Mouse (Mus musculus): ENCODE measurements around the gene Cdc42bpa. TPM values are rescaled to one million over a fixed set of nuclear protein-coding genes. Genes with fewer than 3 reads are reported as not detected.

The Cdc42bpa gene
- polyA plus RNA-seq, 1 experiment from 2014 or later: 14.9 TPM

DNA sequence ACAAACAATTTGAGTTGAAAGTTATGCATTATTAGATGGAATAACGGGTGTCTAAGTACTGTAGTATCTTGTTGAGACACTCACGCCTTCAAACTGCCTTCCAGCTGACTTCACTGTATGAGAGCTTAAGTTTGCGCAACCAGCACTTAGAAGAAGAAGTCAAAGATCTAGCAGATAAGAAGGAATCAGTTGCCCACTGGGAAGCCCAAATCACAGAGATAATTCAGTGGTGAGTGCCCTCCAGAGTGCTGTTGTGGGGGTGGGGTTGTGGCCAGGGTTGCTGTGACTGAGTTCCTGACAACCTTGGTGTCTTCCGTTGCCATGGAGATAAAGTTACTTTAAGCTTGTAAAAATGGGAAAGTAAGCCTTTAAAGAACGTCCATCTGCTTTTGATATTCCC is 148.8 kb downstream of the Cdc42bpa start:
- Histone ChIP-seq H3K27me3 (ENCODE audit: insufficient read depth, low read length) (no peaks in the 10 kb centered on the region), H3K4me1 (ENCODE audit: insufficient read depth) (no peaks in the 10 kb centered on the region), H3K9ac (no peak overlapping the region), H3K4me2 (no peak overlapping the region), H3K36me3 (ENCODE audit: insufficient read depth) (peaks cover 13% of the 10 kb centered on the region; the same call in 1 of the 2 replicates), H3K9me3 (ENCODE audit: low read depth, low read length) (no peaks in the 10 kb centered on the region), H3K27ac (ENCODE audit: low read depth) (no peak overlapping the region), H3K4me3 (ENCODE audit: low read depth, low read length) (no peak overlapping the region)
- no peak for TF ChIP-seq CTCF (IDR thresholded peaks at IDR 0.05; ENCODE audit: low read depth)
- DNase-seq: no peak
- ATAC-seq (ENCODE audit: insufficient read depth): no peak
- 63% methylated on average over 5 of the region's 5 CpGs for WGBS

- TF ChIP-seq CTCF (IDR thresholded peaks at IDR 0.05; ENCODE audit: low read depth): peak; percentile 57
- H3K27ac ChIP-seq (ENCODE audit: low read depth): no peak overlapping the region
- peaks cover 18% of the 10 kb centered on the region; the same call in 1 of the 2 replicates for H3K36me3 ChIP-seq (ENCODE audit: insufficient read depth)
- H3K4me2 ChIP-seq: no peak overlapping the region
- no peaks in the 10 kb centered on the region for H3K27me3 ChIP-seq (ENCODE audit: insufficient read depth, low read length)
- peak; percentile 49 for DNase-seq
- no peak for ATAC-seq (ENCODE audit: insufficient read depth)
- H3K9ac ChIP-seq: no peak overlapping the region
- no peak overlapping the region for H3K4me3 ChIP-seq (ENCODE audit: low read depth, low read length)
- no peaks in the 10 kb centered on the region for H3K9me3 ChIP-seq (ENCODE audit: low read depth, low read length)
- no peaks in the 10 kb centered on the region for H3K4me1 ChIP-seq (ENCODE audit: insufficient read depth)
- WGBS: 70% methylated on average over 1 of the region's 1 CpGs
Observed at GRCm38 (mm10) chr1:180116525-180116924, 156.3 kb downstream of the Cdc42bpa start.

DNA sequence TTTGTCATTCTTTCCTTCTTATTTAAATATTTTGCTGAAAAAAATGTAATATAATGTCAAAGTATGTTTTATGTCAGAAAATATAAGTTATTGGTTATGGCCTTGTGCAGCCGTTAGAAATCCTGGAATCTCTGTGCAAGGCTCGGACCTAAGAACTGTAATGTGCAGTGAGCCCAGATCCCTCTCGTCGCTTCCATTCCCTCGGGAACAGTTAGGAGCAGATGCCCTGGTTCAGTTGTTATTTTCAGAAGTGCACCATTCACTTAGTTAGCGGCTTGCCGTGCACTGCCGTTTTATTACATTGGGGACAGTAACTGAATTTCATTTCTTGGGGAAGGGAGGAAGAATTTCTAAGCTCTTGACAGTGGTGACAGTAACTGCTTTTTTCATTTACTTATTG is 158.0 kb downstream of the Cdc42bpa start:
- DNase-seq (no peak), ATAC-seq (ENCODE audit: insufficient read depth) (no peak)
- Histone ChIP-seq H3K27ac (ENCODE audit: low read depth) (no peak overlapping the region), H3K27me3 (ENCODE audit: insufficient read depth, low read length) (no peaks in the 10 kb centered on the region), H3K9ac (no peak overlapping the region), H3K9me3 (ENCODE audit: low read depth, low read length) (no peaks in the 10 kb centered on the region), H3K36me3 (ENCODE audit: insufficient read depth) (peaks cover 13% of the 10 kb centered on the region; the same call in 1 of the 2 replicates), H3K4me3 (ENCODE audit: low read depth, low read length) (no peak overlapping the region), H3K4me2 (no peak overlapping the region), H3K4me1 (ENCODE audit: insufficient read depth) (no peaks in the 10 kb centered on the region)
- WGBS: 88% methylated on average over 8 of the region's 8 CpGs
- TF ChIP-seq CTCF (IDR thresholded peaks at IDR 0.05; ENCODE audit: low read depth): no peak

GRCm38 (mm10) chr1:180128077-180128792 is 168.0 kb downstream of the Cdc42bpa start:
- Histone ChIP-seq H3K27ac (ENCODE audit: low read depth) (no peak overlapping the region), H3K4me3 (ENCODE audit: low read depth, low read length) (no peak overlapping the region), H3K9ac (no peak overlapping the region), H3K27me3 (ENCODE audit: insufficient read depth, low read length) (no peaks in the 10 kb centered on the region), H3K9me3 (ENCODE audit: low read depth, low read length) (no peaks in the 10 kb centered on the region), H3K4me1 (ENCODE audit: insufficient read depth) (no peaks in the 10 kb centered on the region), H3K4me2 (no peak overlapping the region), H3K36me3 (ENCODE audit: insufficient read depth) (0 out of 2 replicates have a peak, but pooled peaks cover 5% of the 10 kb centered on the region)
- no peak for TF ChIP-seq CTCF (IDR thresholded peaks at IDR 0.05; ENCODE audit: low read depth)
- WGBS: 92% methylated on average over 5 of the region's 5 CpGs
- DNase-seq (no peak), ATAC-seq (ENCODE audit: insufficient read depth) (no peak)

DNA sequence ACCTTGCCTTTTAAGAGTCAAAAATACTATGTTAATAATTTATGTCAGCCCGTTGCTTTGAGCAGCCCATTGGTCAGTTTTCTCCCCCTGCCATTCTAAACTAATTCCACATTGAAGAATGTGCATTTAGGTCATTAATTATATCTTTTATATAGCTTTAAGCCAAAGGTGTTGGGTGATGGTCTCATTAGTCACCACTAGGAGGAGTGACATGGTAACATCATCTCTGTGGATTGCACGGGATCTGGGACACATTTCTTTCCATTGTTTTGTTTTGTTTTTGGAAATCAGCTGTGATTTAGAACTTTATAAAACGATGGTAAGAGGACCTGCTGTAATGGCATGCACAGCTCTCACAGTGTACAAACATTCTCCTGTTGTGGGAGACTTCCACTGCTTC is 171.1 kb downstream of the Cdc42bpa start:
- no peak for DNase-seq
- WGBS: 42% methylated on average over 3 of the region's 3 CpGs
- H3K27ac ChIP-seq (ENCODE audit: low read depth): no peak overlapping the region
- H3K9me3 ChIP-seq (ENCODE audit: low read depth, low read length): no peaks in the 10 kb centered on the region
- H3K36me3 ChIP-seq (ENCODE audit: insufficient read depth): peaks cover 10% of the 10 kb centered on the region; the same call in 1 of the 2 replicates
- no peaks in the 10 kb centered on the region for H3K4me1 ChIP-seq (ENCODE audit: insufficient read depth)
- no peak overlapping the region for H3K4me3 ChIP-seq (ENCODE audit: low read depth, low read length)
- no peak for ATAC-seq (ENCODE audit: insufficient read depth)
- H3K4me2 ChIP-seq: no peak overlapping the region
- H3K27me3 ChIP-seq (ENCODE audit: insufficient read depth, low read length): no peaks in the 10 kb centered on the region
- peak; percentile 44 for TF ChIP-seq CTCF (IDR thresholded peaks at IDR 0.05; ENCODE audit: low read depth)
- H3K9ac ChIP-seq: no peak overlapping the region

GRCm38 (mm10) chr1:180132187-180132586 is 171.9 kb downstream of the Cdc42bpa start:
- no peak for ATAC-seq (ENCODE audit: insufficient read depth)
- DNase-seq: no peak
- no peaks in the 10 kb centered on the region for H3K4me1 ChIP-seq (ENCODE audit: insufficient read depth)
- WGBS: 91% methylated on average over 4 of the region's 4 CpGs
- H3K27me3 ChIP-seq (ENCODE audit: insufficient read depth, low read length): no peaks in the 10 kb centered on the region
- TF ChIP-seq CTCF (IDR thresholded peaks at IDR 0.05; ENCODE audit: low read depth): no peak
- no peak overlapping the region for H3K27ac ChIP-seq (ENCODE audit: low read depth)
- H3K4me2 ChIP-seq: no peak overlapping the region
- peaks cover 16% of the 10 kb centered on the region for H3K36me3 ChIP-seq (ENCODE audit: insufficient read depth)
- no peak overlapping the region for H3K9ac ChIP-seq
- H3K9me3 ChIP-seq (ENCODE audit: low read depth, low read length): no peaks in the 10 kb centered on the region
- no peak overlapping the region for H3K4me3 ChIP-seq (ENCODE audit: low read depth, low read length)

GRCm38 (mm10) chr1:180139158-180139557 is 178.9 kb downstream of the Cdc42bpa start:
- H3K27me3 ChIP-seq (ENCODE audit: insufficient read depth, low read length): no peaks in the 10 kb centered on the region
- DNase-seq: no peak
- peaks cover 51% of the 10 kb centered on the region for H3K36me3 ChIP-seq (ENCODE audit: insufficient read depth)
- no peaks in the 10 kb centered on the region for H3K9me3 ChIP-seq (ENCODE audit: low read depth, low read length)
- 80% methylated on average over 4 of the region's 4 CpGs for WGBS
- H3K4me2 ChIP-seq: no peak overlapping the region
- ATAC-seq (ENCODE audit: insufficient read depth): no peak
- no peak overlapping the region for H3K4me3 ChIP-seq (ENCODE audit: low read depth, low read length)
- TF ChIP-seq CTCF (IDR thresholded peaks at IDR 0.05; ENCODE audit: low read depth): no peak
- H3K9ac ChIP-seq: no peak overlapping the region
- H3K27ac ChIP-seq (ENCODE audit: low read depth): no peak overlapping the region
- no peaks in the 10 kb centered on the region for H3K4me1 ChIP-seq (ENCODE audit: insufficient read depth)

Measured in lung, embryonic 14.5 days (tissue).